Mouse (Mus musculus) olfactory bulb, adult 2 months (tissue): ENCODE results near the gene Kmo. TPM values are rescaled to one million over a fixed set of nuclear protein-coding genes. Genes with fewer than 3 reads are reported as not detected.

Experiments
- H3K27ac ChIP-seq: fragments of 200-500 bp; 2 replicates; pipeline ENCODE4 v1.5.1; 2012; ENCODE audit warnings: low read depth, low read length; ENCODE audit not compliant: insufficient read depth
- H3K4me1 ChIP-seq: fragments of 200-500 bp; 2 replicates; pipeline ENCODE4 v1.6.1; 2012; ENCODE audit warnings: low read length; ENCODE audit not compliant: control insufficient read depth, insufficient read depth
- H3K4me3 ChIP-seq: fragments of 200-500 bp; 2 replicates; pipeline ENCODE4 v1.5.1; 2012; ENCODE audit warnings: mild to moderate bottlenecking, low read depth, low read length, moderate library complexity; ENCODE audit not compliant: insufficient read depth
- CTCF ChIP-seq: fragments of 200-500 bp; IDR thresholded peaks from 2 replicates; pipeline ENCODE4 v1.5.1; 2012; ENCODE audit warnings: low read depth, mild to moderate bottlenecking, low read length, moderate library complexity; ENCODE audit not compliant: insufficient read depth
- POLR2A ChIP-seq: fragments of 200-500 bp; IDR thresholded peaks from 2 replicates; pipeline ENCODE4 v1.6.1; 2012; ENCODE audit warnings: mild to moderate bottlenecking, low read depth, low read length, moderate library complexity; ENCODE audit not compliant: insufficient read depth
- WGBS: fragments of 180-500 bp; shearing (Covaris S2); methylation state at CpG from one replicate; pipeline ENCODE4 v1.1.7; 2018; 5-methylcytosine and 5-hydroxymethylcytosine counted together
- polyA plus RNA-seq: library from polyadenylated mRNA; stranded (reverse); fragments of >200 nt; gene quantifications from 2 replicates; pipeline ENCODE4 v1.2.4, GENCODE M21; 2012; ENCODE audit warnings: low replicate concordance; ENCODE audit not compliant: missing spikeins, insufficient read depth, insufficient read length

The Kmo gene
- polyA plus RNA-seq, 1 experiment: not detected

- no peak overlapping the region for H3K27ac ChIP-seq
- H3K4me1 ChIP-seq: no peaks in the 10 kb centered on the region
- no peak overlapping the region for H3K4me3 ChIP-seq
- WGBS: 77% methylated on average over 4 of the region's 4 CpGs
- TF ChIP-seq POLR2A (no peak), CTCF (no peak)
Observed at GRCm38 (mm10) chr1:175701145-175701544, 81.0 kb downstream of the Kmo start.

- no peak for TF ChIP-seq CTCF
- TF ChIP-seq POLR2A: no peak
- Histone ChIP-seq H3K4me1 (no peaks in the 10 kb centered on the region), H3K4me3 (no peak overlapping the region), H3K27ac (no peak overlapping the region)
- WGBS: 70% methylated on average over 5 of the region's 5 CpGs
Observed at GRCm38 (mm10) chr1:175707599-175707998, 87.4 kb downstream of the Kmo start.

DNA sequence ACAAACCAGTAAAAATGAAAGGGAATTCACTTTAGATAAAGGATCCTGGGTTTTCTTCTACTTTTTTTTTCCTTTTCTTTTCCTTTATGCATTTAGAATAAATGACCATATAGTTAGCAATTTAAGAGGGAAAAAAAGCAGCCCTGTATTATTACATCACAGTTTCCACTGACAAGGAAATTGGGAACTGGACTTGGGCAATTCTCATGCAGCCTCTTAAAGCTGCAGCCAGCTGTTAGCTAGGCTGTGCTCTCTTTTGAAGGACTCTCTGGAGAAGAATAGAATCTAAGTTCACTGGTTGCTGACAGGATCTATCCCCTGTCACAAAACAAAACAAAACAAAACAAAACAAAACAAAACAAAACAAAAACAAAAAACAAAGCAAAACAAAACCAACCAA, 87.8 kb downstream of the Kmo start:
- Histone ChIP-seq H3K27ac (no peak overlapping the region), H3K4me1 (no peaks in the 10 kb centered on the region), H3K4me3 (no peak overlapping the region)
- no peak for TF ChIP-seq POLR2A
- TF ChIP-seq CTCF: no peak

Other genes starting within 250 kb of the Kmo start
- 416 TPM in 1 of 2 replicates, not detected in the other for gene Rgs7, start 127.9 kb upstream of the Kmo start, polyA plus RNA-seq
- not detected in 2 replicates for gene Fh1, start 5.3 kb downstream of the Kmo start, polyA plus RNA-seq
- gene Opn3, start 72.4 kb downstream of the Kmo start, polyA plus RNA-seq: not detected in 2 replicates
- not detected in 2 replicates for gene Chml, start 72.5 kb downstream of the Kmo start, polyA plus RNA-seq
- not detected in 2 replicates for gene Wdr64, start 78.2 kb downstream of the Kmo start, polyA plus RNA-seq